Mouse (Mus musculus) cortical plate, adult 2 months (tissue): ENCODE results near the gene Tbc1d16.

Source experiments
- CTCF ChIP-seq: fragments of 200-500 bp; IDR thresholded peaks from 2 replicates; pipeline ENCODE4 v1.5.1; 2011; ENCODE audit warnings: mild to moderate bottlenecking, control low read depth, low read length; ENCODE audit not compliant: insufficient read depth; ENCODE audit errors: extremely low read depth
- POLR2A ChIP-seq: fragments of 200-500 bp; IDR thresholded peaks from 2 replicates; pipeline ENCODE4 v1.6.1; 2011; ENCODE audit warnings: mild to moderate bottlenecking, low read length, control low read depth; ENCODE audit not compliant: insufficient read depth; ENCODE audit errors: extremely low read depth

GRCm38 (mm10) chr11:119155638-119156480, 72.4 kb downstream of the Tbc1d16 start:
- TF ChIP-seq CTCF, result no peak
- no peak for TF ChIP-seq POLR2A
